Mouse (Mus musculus): ENCODE measurements around the gene Mcat.

Mcat gene

GRCm38 (mm10) chr15:83509950-83510804, 53.4 kb downstream of the Mcat start:
- DNase-seq (ENCODE audit: low read depth) = no peak

GRCm38 (mm10) chr15:83501483-83501882, 62.1 kb downstream of the Mcat start:
- DNase-seq (ENCODE audit: low read depth) = peak; percentile 61

- DNase-seq (ENCODE audit: low read depth) = peak; percentile 79
These were observed 63.2 kb downstream of the Mcat start for GRCm38 (mm10) chr15:83500352-83500751.

- no peak for DNase-seq (ENCODE audit: low read depth)
These were observed 64.3 kb downstream of the Mcat start for GRCm38 (mm10) chr15:83499211-83499755.

- peak; percentile 33 for DNase-seq (ENCODE audit: low read depth)
These were observed 66.3 kb downstream of the Mcat start for GRCm38 (mm10) chr15:83497299-83497698.

All from induced T-regulatory cell, adult 2 months (primary cell).